Mouse (Mus musculus): ENCODE results near the gene Magt1. TPM values are rescaled to one million over a fixed set of nuclear protein-coding genes. Genes with fewer than 3 reads are reported as not detected.

Gene Magt1
- total RNA-seq (2012; rRNA removed) = 44.3 and 48.6 TPM in 2 replicates

DNA sequence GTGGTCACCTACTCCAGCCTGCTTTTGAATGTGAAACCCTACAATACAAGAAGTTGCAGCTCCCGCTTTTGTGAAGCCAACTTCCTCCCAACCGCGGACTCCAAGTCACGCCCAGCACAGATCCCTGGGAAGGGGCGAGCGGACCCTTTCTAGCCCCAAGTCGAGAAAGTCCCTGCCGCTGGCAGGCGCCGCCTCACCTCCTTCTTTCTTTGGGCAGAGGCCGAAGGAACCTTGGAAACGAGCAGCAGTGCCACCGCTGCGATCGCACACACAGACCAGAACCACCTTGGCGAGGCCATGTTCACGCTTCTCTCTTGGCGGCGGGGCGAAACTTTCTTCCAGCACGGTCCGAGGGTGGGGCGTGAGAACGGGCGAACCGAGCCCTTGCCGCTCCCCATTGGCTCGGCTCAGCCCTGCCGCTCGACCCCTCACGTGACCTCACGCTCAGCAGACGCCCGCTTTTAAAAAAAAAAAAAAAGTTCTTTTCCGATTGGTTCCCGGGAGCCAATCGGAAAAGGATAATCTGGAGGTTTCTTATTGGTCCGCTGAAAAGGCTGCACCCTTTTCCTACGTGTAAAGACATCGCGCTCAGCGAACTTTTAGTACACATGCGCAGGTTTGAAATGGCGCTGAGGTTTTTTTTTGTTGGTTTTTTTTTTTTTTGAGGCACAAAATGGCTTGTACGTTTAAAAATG is at the start of gene Magt1:
Gene Magt1 (minus strand): TSS at position 442 of the 695 bp plus-strand sequence.
- no peaks in the 10 kb centered on the region for H3K9me3 ChIP-seq (ENCODE audit: control insufficient read depth, insufficient read depth, low read depth, low read length)
- peak; percentile 68 for DNase-seq (ENCODE audit: low read depth, low spot score)
- H3K27ac ChIP-seq (ENCODE audit: insufficient read depth, low read depth, low read length, poor library complexity, severe bottlenecking) = peak within 1 kb of the TSS; percentile 84
- no peaks in the 10 kb centered on the region for H3K36me3 ChIP-seq (ENCODE audit: control insufficient read depth, insufficient read depth, low read length, poor library complexity, severe bottlenecking)
- no peaks in the 10 kb centered on the region; a peak in 1 of 4 replicates for H3K4me1 ChIP-seq (ENCODE audit: control insufficient read depth in 2 of 2, insufficient read depth in 2 of 2, low read length in 2 of 2, poor library complexity in 1 of 2)
- peak within 1 kb of the TSS; percentile 91 to 98 for H3K4me3 ChIP-seq (ENCODE audit: insufficient read depth in 1 of 2, low read depth in 1 of 2, low read length in 2 of 2, poor library complexity in 1 of 2, severe bottlenecking in 1 of 2)
- H3K9ac ChIP-seq (ENCODE audit: insufficient read depth, low read depth, low read length, poor library complexity, severe bottlenecking) = peak within 1 kb of the TSS; percentile 90
- TF ChIP-seq HCFC1 (IDR thresholded peaks at IDR 0.05; ENCODE audit: borderline replicate concordance, insufficient read depth, low read length) (no peak; the same call in 1 of the 2 replicates), ZNF384 (IDR thresholded peaks at IDR 0.05; ENCODE audit: low read depth, low read length) (peak; percentile 98)
- in situ Hi-C loops (cut with MboI; ENCODE audit: low sequenced_read_pairs in 2 of 2, unreplicated experiment in 2 of 2) = no loop called here

- H3K36me3 ChIP-seq (ENCODE audit: control insufficient read depth, insufficient read depth, low read length, poor library complexity, severe bottlenecking) = no peaks in the 10 kb centered on the region
- no peak overlapping the region for H3K27ac ChIP-seq (ENCODE audit: insufficient read depth, low read depth, low read length, poor library complexity, severe bottlenecking)
- in situ Hi-C loops (cut with MboI; ENCODE audit: low sequenced_read_pairs in 2 of 2, unreplicated experiment in 2 of 2) = loop anchor here in 1 of 2 experiments (25.0 kb wide), 1 partner anchor 114 kb away; no protein-coding TSS in a partner anchor
- H3K4me1 ChIP-seq (ENCODE audit: control insufficient read depth in 2 of 2, insufficient read depth in 2 of 2, low read length in 2 of 2, poor library complexity in 1 of 2) = no peaks in the 10 kb centered on the region
- no peak for DNase-seq (ENCODE audit: low read depth, low spot score)
- no peak overlapping the region for H3K9ac ChIP-seq (ENCODE audit: insufficient read depth, low read depth, low read length, poor library complexity, severe bottlenecking)
- no peak for TF ChIP-seq ZNF384 (IDR thresholded peaks at IDR 0.05; ENCODE audit: low read depth, low read length)
- H3K4me3 ChIP-seq (ENCODE audit: insufficient read depth in 1 of 2, low read depth in 1 of 2, low read length in 2 of 2, poor library complexity in 1 of 2, severe bottlenecking in 1 of 2) = no peak overlapping the region
- H3K9me3 ChIP-seq (ENCODE audit: control insufficient read depth, insufficient read depth, low read depth, low read length) = no peaks in the 10 kb centered on the region
Measured at GRCm38 (mm10) chrX:106048191-106048590, 36.5 kb upstream of the Magt1 start.

DNA sequence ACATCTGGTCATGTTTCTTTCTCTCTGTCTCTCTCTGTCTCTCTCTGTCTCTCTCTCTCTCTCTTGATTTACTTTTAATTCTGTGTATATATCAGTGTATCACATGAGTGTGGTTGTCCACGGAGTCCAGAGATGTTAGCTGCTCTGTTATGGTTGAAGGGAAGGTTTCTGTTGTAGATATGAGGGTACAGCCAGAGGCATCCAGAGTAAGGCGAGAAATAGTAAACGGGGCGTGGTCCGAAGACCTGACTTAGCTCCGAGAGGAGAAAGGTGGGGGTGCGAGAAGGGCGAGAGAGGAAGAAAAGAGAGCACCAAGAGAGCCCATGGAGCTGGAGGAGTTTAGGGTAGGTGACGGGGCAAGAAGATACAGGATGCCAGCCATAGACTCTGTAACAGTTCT is 34.2 kb upstream of the Magt1 start:
- DNase-seq (ENCODE audit: low read depth, low spot score) = no peak
- Histone ChIP-seq H3K27ac (ENCODE audit: insufficient read depth, low read depth, low read length, poor library complexity, severe bottlenecking) (no peak overlapping the region), H3K9me3 (ENCODE audit: control insufficient read depth, insufficient read depth, low read depth, low read length) (no peaks in the 10 kb centered on the region), H3K4me1 (ENCODE audit: control insufficient read depth in 2 of 2, insufficient read depth in 2 of 2, low read length in 2 of 2, poor library complexity in 1 of 2) (no peaks in the 10 kb centered on the region; a peak in 1 of 4 replicates), H3K9ac (ENCODE audit: insufficient read depth, low read depth, low read length, poor library complexity, severe bottlenecking) (no peak overlapping the region), H3K4me3 (ENCODE audit: insufficient read depth in 1 of 2, low read depth in 1 of 2, low read length in 2 of 2, poor library complexity in 1 of 2, severe bottlenecking in 1 of 2) (no peak overlapping the region), H3K36me3 (ENCODE audit: control insufficient read depth, insufficient read depth, low read length, poor library complexity, severe bottlenecking) (no peaks in the 10 kb centered on the region)
- in situ Hi-C loops (cut with MboI; ENCODE audit: low sequenced_read_pairs in 2 of 2, unreplicated experiment in 2 of 2) = loop anchor here in 1 of 2 experiments (25.0 kb wide), 1 partner anchor 116 kb away; no protein-coding TSS in a partner anchor
- TF ChIP-seq ZNF384 (IDR thresholded peaks at IDR 0.05; ENCODE audit: low read depth, low read length) = no peak
- no peak for TF ChIP-seq MAFK (IDR thresholded peaks at IDR 0.05; ENCODE audit: insufficient read depth, low read depth, low read length)
- TF ChIP-seq HCFC1 (IDR thresholded peaks at IDR 0.05; ENCODE audit: borderline replicate concordance, insufficient read depth, low read length) = no peak
- TF ChIP-seq ZC3H11A (IDR thresholded peaks at IDR 0.05; ENCODE audit: borderline replicate concordance, low read depth, low read length) = no peak
- no peak for TF ChIP-seq CHD2 (IDR thresholded peaks at IDR 0.05; ENCODE audit: low read depth, low read length)

GRCm38 (mm10) chrX:106045455-106045854 is 33.7 kb upstream of the Magt1 start:
- in situ Hi-C loops (cut with MboI; ENCODE audit: low sequenced_read_pairs in 2 of 2, unreplicated experiment in 2 of 2) = loop anchor here in 1 of 2 experiments (25.0 kb wide), 1 partner anchor 117 kb away; no protein-coding TSS in a partner anchor
- Histone ChIP-seq H3K27ac (ENCODE audit: insufficient read depth, low read depth, low read length, poor library complexity, severe bottlenecking) (no peak overlapping the region), H3K9ac (ENCODE audit: insufficient read depth, low read depth, low read length, poor library complexity, severe bottlenecking) (no peak overlapping the region), H3K9me3 (ENCODE audit: control insufficient read depth, insufficient read depth, low read depth, low read length) (no peaks in the 10 kb centered on the region), H3K4me3 (ENCODE audit: insufficient read depth in 1 of 2, low read depth in 1 of 2, low read length in 2 of 2, poor library complexity in 1 of 2, severe bottlenecking in 1 of 2) (no peak overlapping the region), H3K4me1 (ENCODE audit: control insufficient read depth in 2 of 2, insufficient read depth in 2 of 2, low read length in 2 of 2, poor library complexity in 1 of 2) (no peaks in the 10 kb centered on the region; a peak in 1 of 4 replicates), H3K36me3 (ENCODE audit: control insufficient read depth, insufficient read depth, low read length, poor library complexity, severe bottlenecking) (no peaks in the 10 kb centered on the region)
- TF ChIP-seq ZC3H11A (IDR thresholded peaks at IDR 0.05; ENCODE audit: borderline replicate concordance, low read depth, low read length) (no peak), ZNF384 (IDR thresholded peaks at IDR 0.05; ENCODE audit: low read depth, low read length) (no peak), MAFK (IDR thresholded peaks at IDR 0.05; ENCODE audit: insufficient read depth, low read depth, low read length) (no peak), CHD2 (IDR thresholded peaks at IDR 0.05; ENCODE audit: low read depth, low read length) (no peak), HCFC1 (IDR thresholded peaks at IDR 0.05; ENCODE audit: borderline replicate concordance, insufficient read depth, low read length) (no peak)
- no peak for DNase-seq (ENCODE audit: low read depth, low spot score)

Data from ES-E14 (cell line).